Comparison of ENCODE assay signal across 8 mouse cellular contexts in the genomic region with DNA sequence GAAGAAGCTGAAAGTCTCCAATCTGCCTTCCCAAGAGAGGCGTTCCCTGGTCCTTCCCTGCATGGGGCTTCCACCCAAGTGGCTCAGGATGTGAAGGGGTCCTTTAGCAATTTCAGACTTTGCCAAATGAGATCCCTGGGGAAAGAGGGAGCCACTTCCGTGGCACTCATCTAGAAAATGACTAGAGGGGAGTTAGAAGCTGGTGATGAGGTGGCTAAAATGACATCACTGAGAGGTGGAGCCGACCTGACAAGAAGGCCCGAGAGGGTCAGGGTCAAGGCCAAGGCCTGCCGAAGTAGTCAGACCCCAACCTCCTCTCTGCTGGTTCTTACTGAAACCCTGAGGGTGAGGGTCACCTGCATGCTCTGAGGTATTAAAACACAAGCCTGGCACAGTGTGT. TPM values are rescaled to one million over a fixed set of nuclear protein-coding genes. Genes with fewer than 3 reads are reported as not detected.
DNase-seq lines count a peak whose midpoint lies in the region; ATAC-seq and TF ChIP-seq lines count a peak whose summit lies in the region.

No protein-coding gene starts in this region.

- no peak overlapping the region for H3K27ac ChIP-seq in MEL (ENCODE audit: control insufficient read depth, low read depth, low read length)
- H3K27ac ChIP-seq in heart, embryonic 13.5 days (replicated peaks): 0 out of 2 replicates have a peak overlapping the region, but pooled peaks have one; percentile 50
- no peak overlapping the region for H3K27ac ChIP-seq in liver, embryonic 16.5 days (ENCODE audit: low read length)

- no peak for ATAC-seq in heart, embryonic 13.5 days (ENCODE audit: extremely low read depth, insufficient number of reproducible peaks, low FRiP score, low TSS enrichment)
- no peak for ATAC-seq in liver, embryonic 16.5 days (ENCODE audit: low read depth)

- peak overlapping the region; percentile 83 for H3K4me2 ChIP-seq in heart, embryonic 13.5 days
- H3K4me2 ChIP-seq in liver, embryonic 16.5 days (ENCODE audit: low read depth, low read length): no peak overlapping the region

- peak overlapping the region; percentile 84 to 88 for H3K4me3 ChIP-seq in MEL (ENCODE audit: control insufficient read depth in 1 of 2, insufficient read depth in 1 of 2, low read depth in 2 of 2, low read length in 2 of 2)
- peak overlapping the region; percentile 72 for H3K4me3 ChIP-seq in heart, embryonic 13.5 days
- peak overlapping the region; percentile 58; the same call in 1 of the 2 replicates for H3K4me3 ChIP-seq in liver, embryonic 16.5 days (ENCODE audit: low read depth, low read length)

- 23% methylated on average over 5 of the region's 5 CpGs for WGBS in heart, embryonic 13.5 days
- WGBS in liver, embryonic 16.5 days (ENCODE audit: insufficient replicate concordance): 28% methylated on average over 5 of the region's 5 CpGs

- no peak for TF ChIP-seq POLR2A in MEL (IDR thresholded peaks at IDR 0.05; ENCODE audit: control insufficient read depth in 1 of 2, insufficient read depth in 1 of 2, low read depth in 1 of 2, low read length in 2 of 2, poor library complexity in 1 of 2)

- TF ChIP-seq EP300 in MEL (IDR thresholded peaks at IDR 0.05; ENCODE audit: low read depth in 1 of 2, low read length in 2 of 2): no peak

- peaks cover 8 to 22% of the 10 kb centered on the region in 2 experiments; a peak in 3 of 4 replicates for H3K4me1 ChIP-seq in MEL (ENCODE audit: control insufficient read depth in 1 of 2, insufficient read depth in 2 of 2, low read length in 2 of 2)
- peaks cover 33% of the 10 kb centered on the region for H3K4me1 ChIP-seq in heart, embryonic 13.5 days
- peaks cover 2% of the 10 kb centered on the region for H3K4me1 ChIP-seq in liver, embryonic 16.5 days (ENCODE audit: control insufficient read depth, low read depth, low read length)

- peaks cover 0 to 9% of the 10 kb centered on the region in 2 experiments; a peak in 2 of 4 replicates for H3K36me3 ChIP-seq in MEL (ENCODE audit: control insufficient read depth in 1 of 2, insufficient read depth in 2 of 2, low read length in 2 of 2)
- H3K36me3 ChIP-seq in heart, embryonic 13.5 days: no peaks in the 10 kb centered on the region
- H3K36me3 ChIP-seq in liver, embryonic 16.5 days (ENCODE audit: control insufficient read depth, insufficient read depth): no peaks in the 10 kb centered on the region

- no peak for TF ChIP-seq RAD21 in MEL (IDR thresholded peaks at IDR 0.05; ENCODE audit: low read depth, low read length)

- H3K9me3 ChIP-seq in MEL (replicated peaks; ENCODE audit: insufficient read depth, low read length): no peaks in the 10 kb centered on the region
- H3K9me3 ChIP-seq in heart, embryonic 13.5 days: no peaks in the 10 kb centered on the region; the same call in 1 of the 2 replicates
- no peaks in the 10 kb centered on the region; the same call in 1 of the 2 replicates for H3K9me3 ChIP-seq in liver, embryonic 16.5 days (replicated peaks; ENCODE audit: control insufficient read depth, low read length)

- no peak for TF ChIP-seq CTCF in MEL (IDR thresholded peaks at IDR 0.05 in 2 of 3, conservative IDR thresholded peaks at IDR 0.05 in 1 of 3; ENCODE audit: control insufficient read depth in 1 of 3, insufficient read depth in 1 of 3, low read depth in 2 of 3, low read length in 3 of 3, poor library complexity in 1 of 3, severe bottlenecking in 1 of 3)

- peak; percentile 50 to 58 for DNase-seq in adrenal gland, adult 18-20 months (ENCODE audit: low spot score in 2 of 2)
- DNase-seq in adrenal gland, postnatal 4 days (ENCODE audit: low spot score in 2 of 2): no peak
- peak; percentile 32 for DNase-seq in MEL (ENCODE audit: low read depth, low spot score)
- no peak for DNase-seq in urinary bladder, postnatal 14 days (ENCODE audit: low spot score)
- DNase-seq in kidney, postnatal 14 days: no peak
- DNase-seq in urinary bladder, postnatal 4 days (ENCODE audit: low spot score in 2 of 2): no peak

- peaks cover 4% of the 10 kb centered on the region; the same call in 1 of the 2 replicates for H3K79me2 ChIP-seq in MEL (ENCODE audit: control insufficient read depth, insufficient read depth, low read length, poor library complexity)

- no peaks in the 10 kb centered on the region for H3K27me3 ChIP-seq in MEL (ENCODE audit: control insufficient read depth in 1 of 2, insufficient read depth in 2 of 2, low read length in 2 of 2)
- H3K27me3 ChIP-seq in heart, embryonic 13.5 days (replicated peaks): peaks cover 28% of the 10 kb centered on the region
- H3K27me3 ChIP-seq in liver, embryonic 16.5 days (ENCODE audit: control insufficient read depth, insufficient read depth, low read depth, low read length): peaks cover 49% of the 10 kb centered on the region

- H3K9ac ChIP-seq in MEL (ENCODE audit: control insufficient read depth, low read depth, low read length, poor library complexity, severe bottlenecking): peak overlapping the region; percentile 83; the same call in 1 of the 2 replicates
- H3K9ac ChIP-seq in heart, embryonic 13.5 days: peak overlapping the region; percentile 89
- no peak overlapping the region for H3K9ac ChIP-seq in liver, embryonic 16.5 days (ENCODE audit: low read depth, low read length)

TF ChIP-seq in MEL, 35 proteins besides CTCF, POLR2A, EP300 and RAD21:
- no peak for TF ChIP-seq MAFK (IDR thresholded peaks at IDR 0.05; ENCODE audit: borderline replicate concordance, low read depth, low read length)
- TF ChIP-seq USF1 (IDR thresholded peaks at IDR 0.05; ENCODE audit: low read depth, low read length): no peak
- TF ChIP-seq CHD2 (IDR thresholded peaks at IDR 0.05; ENCODE audit: low read length): no peak
- TF ChIP-seq MYB (IDR thresholded peaks at IDR 0.05; ENCODE audit: low read depth, low read length): no peak

RNA-seq across cellular contexts. Expression of gene Cdr2l, which starts 1.2 kb away (rescaled TPM):
- total RNA-seq in adrenal gland, adult 18-20 months (2021): 100 to 1,000 TPM; 159 to 181 TPM
- 10 to 100 TPM; 44.3 to 47.4 TPM for total RNA-seq in adrenal gland, postnatal 4 days (2021)
- 6.3 and 8.2 TPM in 2 replicates for total RNA-seq in MEL (2012; rRNA removed)
- polyA plus RNA-seq in MEL (2012; ENCODE audit: insufficient read depth in 1 of 2, insufficient read length in 2 of 2, low read depth in 1 of 2, low replicate concordance in 2 of 2, missing spikeins in 1 of 2): 1 to 10 TPM in 1 of 2 experiments, not detected in 1; 5.2 TPM
- polyA plus RNA-seq in heart, embryonic 13.5 days (2015; fragmentation: Nextera tagmentation; extraction: Ambion mirVana): 6.7 and 7.4 TPM in 2 replicates
- 0.95 and 1.3 TPM in 2 replicates for polyA plus RNA-seq in liver, embryonic 16.5 days (2015; fragmentation: Nextera tagmentation; extraction: Ambion mirVana)

RNA-seq across cellular contexts. Expression of gene Hid1, which starts 15.3 kb away (rescaled TPM):
- total RNA-seq in adrenal gland, adult 18-20 months (2021): 10 to 100 TPM; 31.4 to 65.8 TPM
- 10 to 100 TPM; 29.0 to 34.2 TPM for total RNA-seq in adrenal gland, postnatal 4 days (2021)
- total RNA-seq in MEL (2012; rRNA removed): 0.88 and 1.1 TPM in 2 replicates
- polyA plus RNA-seq in MEL (2012; ENCODE audit: insufficient read depth in 1 of 2, insufficient read length in 2 of 2, low read depth in 1 of 2, low replicate concordance in 2 of 2, missing spikeins in 1 of 2): 1 to 10 TPM in 1 of 2 experiments, not detected in 1; 3.0 TPM
- polyA plus RNA-seq in heart, embryonic 13.5 days (2015; fragmentation: Nextera tagmentation; extraction: Ambion mirVana): 6.8 and 7.0 TPM in 2 replicates
- 1.3 and 1.9 TPM in 2 replicates for polyA plus RNA-seq in liver, embryonic 16.5 days (2015; fragmentation: Nextera tagmentation; extraction: Ambion mirVana)

RNA-seq across cellular contexts. Expression of gene Mrpl58, which starts 20.7 kb away (rescaled TPM):
- total RNA-seq in adrenal gland, adult 18-20 months (2021): 100 to 1,000 TPM; 133 to 137 TPM
- 100 to 1,000 TPM; 150 to 158 TPM for total RNA-seq in adrenal gland, postnatal 4 days (2021)
- 132 and 137 TPM in 2 replicates for total RNA-seq in MEL (2012; rRNA removed)
- 100 to 1,000 TPM in 1 of 2 experiments, not detected in 1; 137 TPM for polyA plus RNA-seq in MEL (2012; ENCODE audit: insufficient read depth in 1 of 2, insufficient read length in 2 of 2, low read depth in 1 of 2, low replicate concordance in 2 of 2, missing spikeins in 1 of 2)
- 173 and 184 TPM in 2 replicates for polyA plus RNA-seq in heart, embryonic 13.5 days (2015; fragmentation: Nextera tagmentation; extraction: Ambion mirVana)
- 68.8 and 71.7 TPM in 2 replicates for polyA plus RNA-seq in liver, embryonic 16.5 days (2015; fragmentation: Nextera tagmentation; extraction: Ambion mirVana)

RNA-seq across cellular contexts. Expression of gene Atp5h, which starts 36.9 kb away (rescaled TPM):
- total RNA-seq in adrenal gland, adult 18-20 months (2021): 100 to 1,000 TPM; 595 to 747 TPM
- total RNA-seq in adrenal gland, postnatal 4 days (2021): 100 to 1,000 TPM; 503 to 527 TPM
- total RNA-seq in MEL (2012; rRNA removed): 665 and 706 TPM in 2 replicates
- 1,000 to 10,000 TPM in 1 of 2 experiments, 100 to 1,000 TPM in 1; 525 to 1,715 TPM for polyA plus RNA-seq in MEL (2012; ENCODE audit: insufficient read depth in 1 of 2, insufficient read length in 2 of 2, low read depth in 1 of 2, low replicate concordance in 2 of 2, missing spikeins in 1 of 2)
- 1,581 and 1,838 TPM in 2 replicates for polyA plus RNA-seq in heart, embryonic 13.5 days (2015; fragmentation: Nextera tagmentation; extraction: Ambion mirVana)
- 482 and 528 TPM in 2 replicates for polyA plus RNA-seq in liver, embryonic 16.5 days (2015; fragmentation: Nextera tagmentation; extraction: Ambion mirVana)

RNA-seq across cellular contexts. Expression of gene Kctd2, which starts 37.0 kb away (rescaled TPM):
- total RNA-seq in adrenal gland, adult 18-20 months (2021): 10 to 100 TPM; 44.1 to 71.4 TPM
- total RNA-seq in adrenal gland, postnatal 4 days (2021): 10 to 100 TPM; 56.7 to 61.6 TPM
- total RNA-seq in MEL (2012; rRNA removed): 12.3 and 13.2 TPM in 2 replicates
- polyA plus RNA-seq in MEL (2012; ENCODE audit: insufficient read depth in 1 of 2, insufficient read length in 2 of 2, low read depth in 1 of 2, low replicate concordance in 2 of 2, missing spikeins in 1 of 2): 10 to 100 TPM in 1 of 2 experiments, not detected in 1; 20.6 TPM
- 8.8 and 12.1 TPM in 2 replicates for polyA plus RNA-seq in heart, embryonic 13.5 days (2015; fragmentation: Nextera tagmentation; extraction: Ambion mirVana)
- polyA plus RNA-seq in liver, embryonic 16.5 days (2015; fragmentation: Nextera tagmentation; extraction: Ambion mirVana): 0.70 and 1.0 TPM in 2 replicates

Comparison
In these comparisons a context has a peak if more than half of its experiments do, and no peak if none do; other contexts are left out.
1. DNase-seq: peak in adrenal gland, adult 18-20 months (2 of 2) and MEL (single experiment); none in adrenal gland, postnatal 4 days (0 of 2), urinary bladder, postnatal 14 days (single experiment), kidney, postnatal 14 days (single experiment) and urinary bladder, postnatal 4 days (0 of 2).
2. RNA of gene Hid1, which starts 15.3 kb away (total RNA-seq): 31.4 to 65.8 TPM in adrenal gland, adult 18-20 months and 29.0 to 34.2 TPM in adrenal gland, postnatal 4 days; 0.88 to 1.1 TPM in MEL; every median in the first group is over 10 times any median in the second.
3. Peak in every context shown above with its lines, with median percentiles within 50 percentile points of each other: H3K4me3 ChIP-seq.